Mouse (Mus musculus) midbrain, embryonic 10.5 days (tissue): ENCODE results near the gene Apoc1. TPM values are rescaled to one million over a fixed set of nuclear protein-coding genes. Genes with fewer than 3 reads are reported as not detected.

ENCODE experiments used
- DNase-seq: peaks from one replicate; pipeline ENCODE4 v3.0.0-alpha.2; 2017; ENCODE audit warnings: low spot score
- H3K27ac ChIP-seq: fragments of 300-500 bp; sonication (generic); replicated peaks from 2 replicates; pipeline ENCODE4 v1.5.1; 2016; ENCODE audit warnings: mild to moderate bottlenecking
- H3K27me3 ChIP-seq: fragments of 300-500 bp; sonication (generic); 2 replicates; pipeline ENCODE4 v1.6.1; 2016; ENCODE audit warnings: low read depth, mild to moderate bottlenecking; ENCODE audit not compliant: poor library complexity, severe bottlenecking
- H3K36me3 ChIP-seq: fragments of 300-500 bp; sonication (generic); 2 replicates; pipeline ENCODE4 v1.6.1; 2016; ENCODE audit warnings: mild to moderate bottlenecking, moderate library complexity
- H3K4me1 ChIP-seq: fragments of 300-500 bp; sonication (generic); 2 replicates; pipeline ENCODE4 v1.6.1; 2016
- H3K4me3 ChIP-seq: fragments of 300-500 bp; sonication (generic); 2 replicates; pipeline ENCODE4 v1.5.1; 2016; ENCODE audit warnings: mild to moderate bottlenecking, moderate library complexity
- H3K9me3 ChIP-seq: fragments of 300-500 bp; sonication (generic); replicated peaks from 2 replicates; pipeline ENCODE4 v1.6.1; 2016; ENCODE audit warnings: mild to moderate bottlenecking
- WGBS: fragments of 180-500 bp; shearing (Covaris S2); methylation state at CpG from one replicate; pipeline ENCODE4 v1.1.7; 2016; 5-methylcytosine and 5-hydroxymethylcytosine counted together
- polyA plus RNA-seq: library from polyadenylated mRNA; unstranded; fragments of >200 nt; fragmentation: Nextera tagmentation; extraction: Ambion mirVana; gene quantifications from 2 replicates; pipeline ENCODE4 v1.2.1, GENCODE M21; 2016

Apoc1 gene
- polyA plus RNA-seq, 1 experiment from 2014 or later = 1.9 TPM

- no peak for DNase-seq
These were observed 24.4 kb upstream of the Apoc1 start for GRCm38 (mm10) chr7:19716822-19717221.

GRCm38 (mm10) chr7:19716055-19716682, 23.7 kb upstream of the Apoc1 start:
- Histone ChIP-seq H3K9me3 (peaks cover 9% of the 10 kb centered on the region), H3K36me3 (peaks cover 58% of the 10 kb centered on the region), H3K27ac (peak overlapping the region; percentile 89), H3K4me3 (peak overlapping the region; percentile 100), H3K4me1 (peaks cover 25% of the 10 kb centered on the region), H3K27me3 (no peaks in the 10 kb centered on the region)
- WGBS = 5% methylated on average over 18 of the region's 18 CpGs
- DNase-seq = no peak

More at GRCm38 (mm10) chr7:19716822-19717221, 24.4 kb upstream of the Apoc1 start:
- Histone ChIP-seq H3K4me3 (peak overlapping the region; percentile 100), H3K4me1 (peaks cover 25% of the 10 kb centered on the region), H3K27ac (peak overlapping the region; percentile 89), H3K9me3 (peaks cover 15% of the 10 kb centered on the region), H3K27me3 (no peaks in the 10 kb centered on the region), H3K36me3 (peaks cover 58% of the 10 kb centered on the region)
- WGBS = 78% methylated on average over 2 of the region's 2 CpGs

DNA sequence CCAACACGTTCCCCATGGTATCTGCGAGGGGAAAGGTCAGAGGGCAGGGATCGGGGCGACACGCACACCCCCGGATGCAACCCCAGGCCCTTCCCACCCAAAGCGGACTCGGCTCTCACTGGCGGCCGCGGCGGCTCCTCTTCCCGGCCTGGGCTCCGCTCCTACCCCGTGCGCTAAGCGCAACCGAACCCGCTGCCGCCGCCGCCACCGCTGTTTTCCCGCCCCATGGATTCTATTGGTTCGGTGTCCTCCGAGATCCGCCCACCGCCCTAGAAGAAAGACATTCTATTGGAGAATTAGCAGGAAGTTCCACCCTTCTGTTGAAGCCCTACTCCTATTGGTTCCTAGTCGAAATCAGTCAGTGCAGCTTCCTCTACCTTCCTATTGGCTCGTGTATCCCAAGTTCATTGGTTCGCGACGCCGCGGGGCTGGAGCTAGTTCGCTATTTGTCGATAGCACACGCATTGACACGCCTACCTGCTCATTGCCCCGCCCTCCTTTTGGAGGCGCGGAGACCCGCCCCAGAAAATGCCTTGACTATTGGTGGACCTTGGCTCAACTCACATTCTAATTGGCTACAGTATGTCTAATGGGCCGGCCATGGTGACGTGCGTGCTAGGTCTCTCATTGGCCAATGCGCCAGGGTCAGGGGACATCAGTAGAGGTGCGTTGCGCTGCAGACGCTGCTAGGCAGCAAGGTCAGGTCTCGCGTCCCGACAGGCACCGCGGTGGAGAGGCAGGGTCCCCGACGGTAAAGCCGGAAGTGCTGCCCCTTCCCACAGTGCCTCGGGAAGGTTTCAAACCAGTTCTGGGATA, 23.0 kb upstream of the Apoc1 start, which contains the start of gene Tomm40:
Tomm40 (minus strand) TSS at position 200 of the 816 bp plus-strand sequence.
- Histone ChIP-seq H3K4me1 (peaks cover 25% of the 10 kb centered on the region), H3K36me3 (peaks cover 58% of the 10 kb centered on the region), H3K4me3 (peak within 1 kb of the TSS; percentile 100), H3K9me3 (0 out of 2 replicates have a peak, but pooled peaks cover 1% of the 10 kb centered on the region), H3K27ac (peak within 1 kb of the TSS; percentile 89), H3K27me3 (no peaks in the 10 kb centered on the region)
- peak; percentile 99 for DNase-seq
- WGBS = under 1% methylated on average over 59 of the region's 59 CpGs

GRCm38 (mm10) chr7:19714836-19715235, 22.4 kb upstream of the Apoc1 start:
- no peaks in the 10 kb centered on the region for H3K9me3 ChIP-seq
- no peak for DNase-seq
- H3K4me1 ChIP-seq = peaks cover 25% of the 10 kb centered on the region
- no peaks in the 10 kb centered on the region for H3K27me3 ChIP-seq
- peaks cover 59% of the 10 kb centered on the region for H3K36me3 ChIP-seq
- H3K27ac ChIP-seq = peak overlapping the region; percentile 87
- WGBS = 1% methylated on average over 39 of the region's 39 CpGs
- H3K4me3 ChIP-seq = peak overlapping the region; percentile 100

- no peak overlapping the region for H3K27ac ChIP-seq
- no peak for DNase-seq
- WGBS = 88% methylated on average over 9 of the region's 9 CpGs
- H3K4me3 ChIP-seq = peak overlapping the region; percentile 100; the same call in 1 of the 2 replicates
- peaks cover 25% of the 10 kb centered on the region for H3K4me1 ChIP-seq
- H3K9me3 ChIP-seq = no peaks in the 10 kb centered on the region
- no peaks in the 10 kb centered on the region for H3K27me3 ChIP-seq
- peaks cover 63% of the 10 kb centered on the region for H3K36me3 ChIP-seq
These were observed 21.1 kb upstream of the Apoc1 start for GRCm38 (mm10) chr7:19713598-19713997.

GRCm38 (mm10) chr7:19713196-19713595, 20.7 kb upstream of the Apoc1 start:
- Histone ChIP-seq H3K27me3 (no peaks in the 10 kb centered on the region), H3K27ac (no peak overlapping the region), H3K4me1 (peaks cover 25% of the 10 kb centered on the region), H3K4me3 (peak overlapping the region; percentile 100; the same call in 1 of the 2 replicates), H3K9me3 (no peaks in the 10 kb centered on the region), H3K36me3 (peaks cover 67% of the 10 kb centered on the region)
- WGBS = 59% methylated on average over 4 of the region's 4 CpGs
- DNase-seq = no peak

DNA sequence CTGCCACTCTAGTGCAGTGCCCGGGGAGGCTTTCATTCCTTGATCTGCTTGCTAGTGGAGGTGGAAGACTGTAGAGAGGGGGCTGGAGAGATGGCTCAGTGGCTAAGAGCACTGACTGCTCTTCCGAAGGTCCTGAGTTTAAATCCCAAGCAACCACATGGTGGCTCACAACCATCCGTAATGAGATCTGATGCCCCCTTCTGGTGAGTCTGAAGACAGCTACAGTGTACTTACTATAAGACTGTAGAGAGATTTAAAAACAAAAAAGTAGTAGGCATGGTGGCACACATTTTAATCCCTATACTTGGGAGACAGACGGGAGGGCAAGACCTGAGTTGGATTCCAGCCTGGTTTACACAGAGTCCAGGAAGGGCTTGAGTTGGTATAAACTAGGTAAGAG, 20.0 kb upstream of the Apoc1 start:
- H3K27me3 ChIP-seq = no peaks in the 10 kb centered on the region
- DNase-seq = no peak
- 87% methylated on average over 4 of the region's 4 CpGs for WGBS
- no peaks in the 10 kb centered on the region for H3K9me3 ChIP-seq
- no peak overlapping the region for H3K27ac ChIP-seq
- peaks cover 71% of the 10 kb centered on the region for H3K36me3 ChIP-seq
- H3K4me1 ChIP-seq = peaks cover 25% of the 10 kb centered on the region
- H3K4me3 ChIP-seq = no peak overlapping the region

- no peaks in the 10 kb centered on the region for H3K9me3 ChIP-seq
- H3K27me3 ChIP-seq = no peaks in the 10 kb centered on the region
- no peak for DNase-seq
- peaks cover 15% of the 10 kb centered on the region for H3K4me1 ChIP-seq
- WGBS = 97% methylated on average over 10 of the region's 10 CpGs
- no peak overlapping the region for H3K4me3 ChIP-seq
- H3K36me3 ChIP-seq = peaks cover 82% of the 10 kb centered on the region
- H3K27ac ChIP-seq = no peak overlapping the region
These were observed 18.2 kb upstream of the Apoc1 start for GRCm38 (mm10) chr7:19710650-19711049.

- Histone ChIP-seq H3K4me3 (no peak overlapping the region), H3K27me3 (no peaks in the 10 kb centered on the region), H3K4me1 (peaks cover 20% of the 10 kb centered on the region), H3K9me3 (no peaks in the 10 kb centered on the region), H3K27ac (no peak overlapping the region), H3K36me3 (peaks cover 88% of the 10 kb centered on the region)
- WGBS = 96% methylated on average over 7 of the region's 7 CpGs
- no peak for DNase-seq
These were observed 12.8 kb upstream of the Apoc1 start for GRCm38 (mm10) chr7:19705271-19705670.

DNA sequence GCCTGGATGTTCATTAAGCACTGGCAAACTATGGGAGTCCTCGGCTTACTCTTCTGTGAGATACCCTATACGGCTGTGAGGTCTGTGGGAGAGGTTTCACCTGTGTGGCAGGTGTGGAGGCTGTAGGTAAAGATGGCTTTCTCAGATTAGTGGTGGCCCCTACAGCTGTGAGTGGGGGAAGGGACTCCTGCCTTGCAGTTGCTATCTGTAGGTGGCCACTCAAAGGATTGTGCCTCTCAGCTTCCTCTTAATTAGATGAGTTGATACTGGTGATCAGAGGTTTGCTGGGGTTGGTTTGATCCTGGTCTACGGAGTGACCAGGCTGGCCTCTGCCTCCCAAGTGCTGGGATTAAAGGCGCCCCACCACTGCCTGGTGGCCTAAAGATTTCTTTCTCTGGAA, 12.0 kb upstream of the Apoc1 start:
- peaks cover 80% of the 10 kb centered on the region for H3K36me3 ChIP-seq
- no peaks in the 10 kb centered on the region for H3K27me3 ChIP-seq
- 97% methylated on average over 4 of the region's 4 CpGs for WGBS
- no peak for DNase-seq
- no peaks in the 10 kb centered on the region for H3K9me3 ChIP-seq
- no peak overlapping the region for H3K27ac ChIP-seq
- H3K4me1 ChIP-seq = peaks cover 27% of the 10 kb centered on the region
- no peak overlapping the region for H3K4me3 ChIP-seq

DNA sequence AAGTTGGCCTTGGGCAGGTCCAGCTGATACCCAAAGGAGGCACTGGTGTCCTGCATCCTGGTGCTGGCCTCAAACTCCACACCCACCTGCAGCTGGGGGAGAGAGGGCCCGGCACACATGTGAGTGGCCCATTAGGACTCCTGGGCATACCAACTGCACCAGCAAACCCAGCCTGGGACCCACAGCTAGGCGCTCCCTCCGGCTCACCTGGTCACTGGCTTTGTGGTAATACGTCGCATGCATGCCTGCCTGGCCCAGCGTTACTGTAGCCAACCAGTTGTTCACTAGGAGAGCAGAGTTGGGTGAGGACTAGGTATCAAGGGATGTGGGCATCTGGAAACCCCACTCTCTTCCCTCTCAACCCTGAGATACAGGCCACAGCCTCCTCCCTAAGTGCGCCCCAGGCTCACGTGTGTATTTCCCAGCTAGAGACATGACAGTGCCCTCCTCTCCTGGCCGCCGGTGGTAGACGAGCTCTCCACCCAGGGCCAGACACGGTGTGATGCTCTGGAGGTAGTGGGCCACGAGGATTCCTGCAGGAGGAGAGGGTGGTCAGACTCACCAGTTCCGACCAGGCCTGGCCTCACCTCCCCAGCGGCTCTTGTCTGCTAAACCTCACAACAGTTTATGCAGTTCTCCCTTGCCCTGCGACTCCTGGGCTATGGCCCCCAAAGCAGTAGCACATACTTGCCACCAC, 10.5 kb upstream of the Apoc1 start:
- no peaks in the 10 kb centered on the region for H3K9me3 ChIP-seq
- no peak overlapping the region for H3K4me3 ChIP-seq
- H3K4me1 ChIP-seq = peaks cover 41% of the 10 kb centered on the region
- peaks cover 65% of the 10 kb centered on the region for H3K36me3 ChIP-seq
- 89% methylated on average over 16 of the region's 16 CpGs for WGBS
- H3K27ac ChIP-seq = no peak overlapping the region
- no peaks in the 10 kb centered on the region for H3K27me3 ChIP-seq
- no peak for DNase-seq

GRCm38 (mm10) chr7:19701069-19701761, 8.8 kb upstream of the Apoc1 start:
- peak overlapping the region; percentile 29 for H3K4me3 ChIP-seq
- peak; percentile 71 for DNase-seq
- no peaks in the 10 kb centered on the region for H3K27me3 ChIP-seq
- peaks cover 56% of the 10 kb centered on the region for H3K36me3 ChIP-seq
- H3K4me1 ChIP-seq = peaks cover 46% of the 10 kb centered on the region
- H3K9me3 ChIP-seq = peaks cover 6% of the 10 kb centered on the region
- WGBS = 26% methylated on average over 22 of the region's 22 CpGs
- H3K27ac ChIP-seq = peak overlapping the region; percentile 63
